Mouse (Mus musculus) retina, postnatal 1 day (tissue): ENCODE measurements around the gene Fam213b.
A peak's percentile ranks its signal among the peaks of the same experiment; 100 is the strongest.

Experiments used
- DNase-seq: peaks from one replicate; pipeline ENCODE4 v3.0.0-alpha.2; 2012

The Fam213b gene

GRCm38 (mm10) chr4:154873186-154873585 lies 25.7 kb downstream of the Fam213b start:
- DNase-seq = no peak

GRCm38 (mm10) chr4:154871757-154872251 lies 27.1 kb downstream of the Fam213b start:
- peak; percentile 74 for DNase-seq

DNA sequence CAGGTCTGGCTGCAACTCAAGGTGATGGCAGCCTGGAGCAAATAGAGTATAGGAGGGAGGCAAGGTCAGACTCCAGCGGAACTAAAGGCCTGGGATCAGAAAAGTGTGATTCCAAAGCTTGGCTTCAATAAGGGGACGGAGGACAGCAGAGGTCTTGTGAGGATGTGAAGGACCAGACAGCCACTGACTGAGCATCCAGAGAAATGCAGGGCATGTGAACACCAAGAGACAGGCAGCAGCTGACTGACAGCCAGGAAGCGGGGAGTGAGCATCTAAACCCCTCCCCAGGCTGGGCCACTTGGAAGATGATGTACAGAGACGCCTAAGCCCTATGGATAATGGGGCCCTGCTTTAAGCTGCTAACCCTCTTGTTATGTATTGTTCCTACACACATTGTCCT lies 28.2 kb downstream of the Fam213b start:
- DNase-seq = no peak

DNA sequence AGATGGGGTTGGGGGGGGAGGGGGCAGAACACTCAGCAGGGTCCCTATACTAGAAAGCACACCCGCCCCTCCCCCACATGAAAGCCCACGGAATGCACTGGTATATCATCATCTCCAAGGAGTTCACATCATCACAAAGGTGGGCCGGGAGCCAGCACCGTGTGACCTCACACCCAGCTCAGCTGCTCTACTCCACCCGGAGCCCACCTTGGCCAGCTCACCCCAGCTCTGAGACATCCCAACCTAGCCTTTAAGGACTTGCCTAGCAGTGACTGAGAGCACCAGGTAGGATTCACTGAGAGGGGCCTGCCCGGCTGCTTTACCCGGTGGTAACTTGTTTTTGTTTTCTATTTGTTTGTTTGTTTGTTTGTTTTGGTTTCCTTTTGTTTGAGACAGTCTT lies 29.5 kb downstream of the Fam213b start, which contains the start of gene Mmel1:
Gene Mmel1 (plus strand): TSS at position 146 of the 400 bp plus-strand sequence.
- DNase-seq = no peak

- DNase-seq = no peak
Measured at GRCm38 (mm10) chr4:154867257-154867656, 31.7 kb downstream of the Fam213b start.

GRCm38 (mm10) chr4:154866391-154866790 lies 32.5 kb downstream of the Fam213b start:
- no peak for DNase-seq

DNA sequence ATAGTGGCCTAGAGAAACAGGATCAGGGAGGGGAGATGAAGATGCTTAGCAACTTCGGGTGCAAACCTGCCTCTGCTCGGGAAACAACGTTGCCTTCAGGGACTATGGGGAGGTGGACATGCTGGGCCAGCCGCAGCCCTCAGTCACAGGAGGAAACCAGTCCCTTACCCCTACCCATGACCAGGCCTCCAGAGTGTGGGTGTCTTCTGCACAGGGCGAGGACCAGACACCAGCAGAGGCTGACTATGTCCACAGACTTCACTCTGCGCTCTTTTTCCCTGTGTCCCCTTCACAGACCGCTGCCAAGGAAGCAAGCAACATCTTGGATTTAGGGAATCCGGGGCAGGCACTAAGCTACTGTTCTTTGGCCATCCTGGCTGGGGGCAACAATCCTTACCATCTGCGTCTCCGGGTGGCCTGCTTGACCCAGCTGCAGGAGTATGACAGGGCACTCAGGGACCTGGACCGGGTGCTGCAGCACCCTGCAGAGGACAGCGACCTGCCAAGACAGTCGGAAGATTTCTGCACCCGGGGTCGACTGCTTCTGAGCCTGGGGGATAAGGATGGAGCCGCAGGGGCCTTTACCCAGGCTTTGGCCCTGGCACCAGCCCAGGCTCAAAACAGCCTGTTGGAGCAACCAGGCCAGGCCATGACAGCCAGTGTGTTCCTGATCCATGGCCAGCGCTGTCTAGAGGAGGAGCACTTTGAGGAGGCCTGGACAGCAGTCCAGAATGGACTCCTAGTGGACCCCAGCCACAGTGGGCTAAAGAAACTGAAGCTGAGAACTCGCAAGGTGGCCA lies 33.8 kb downstream of the Fam213b start:
- DNase-seq = no peak

GRCm38 (mm10) chr4:154864271-154864771 lies 34.6 kb downstream of the Fam213b start:
- DNase-seq = peak; percentile 97

GRCm38 (mm10) chr4:154863436-154863935 lies 35.4 kb downstream of the Fam213b start:
- DNase-seq = no peak

DNA sequence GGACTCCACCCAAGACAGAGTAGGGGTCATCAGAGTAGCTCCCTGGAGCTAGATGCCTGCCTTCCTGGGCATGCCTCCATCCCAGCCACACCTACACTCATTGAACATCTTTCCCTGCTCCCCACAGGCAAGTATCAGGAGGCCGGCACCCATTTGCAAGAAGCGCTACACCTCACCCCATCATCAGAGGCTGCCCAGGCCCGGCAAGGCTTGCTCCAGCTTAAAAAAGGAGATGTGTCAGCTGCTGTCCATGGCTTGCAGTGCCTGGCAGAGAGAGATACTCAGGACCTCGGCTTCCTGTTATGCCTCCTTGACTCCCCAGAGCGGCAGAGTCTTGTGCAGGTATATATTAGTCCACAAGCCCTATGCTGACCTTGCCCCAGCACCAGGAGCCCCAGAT lies 37.0 kb downstream of the Fam213b start:
- no peak for DNase-seq

DNA sequence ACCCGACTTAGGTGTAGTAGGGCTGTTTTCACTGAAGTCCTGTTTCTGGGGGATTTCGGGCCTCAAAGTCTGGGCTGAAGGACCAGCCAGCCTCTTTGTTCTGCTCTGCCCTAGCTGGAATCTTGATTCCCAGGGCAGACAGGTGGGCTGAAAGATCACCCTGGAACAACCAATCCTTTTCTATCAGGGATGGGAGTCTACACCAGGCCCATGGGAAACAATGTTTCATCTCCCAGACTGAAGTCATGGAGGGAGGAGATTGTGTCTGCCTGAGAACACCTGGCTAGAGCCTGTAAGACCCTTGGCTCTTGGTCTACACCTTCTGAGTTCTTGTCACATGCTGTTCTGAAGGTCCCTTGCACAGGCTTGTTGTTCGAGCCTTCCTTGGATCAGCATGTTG lies 40.3 kb downstream of the Fam213b start:
- DNase-seq = no peak

GRCm38 (mm10) chr4:154857366-154858240 lies 41.3 kb downstream of the Fam213b start:
- no peak for DNase-seq

GRCm38 (mm10) chr4:154856882-154857281 lies 42.1 kb downstream of the Fam213b start:
- no peak for DNase-seq

- no peak for DNase-seq
Measured at GRCm38 (mm10) chr4:154856480-154856837, 42.5 kb downstream of the Fam213b start.

GRCm38 (mm10) chr4:154855721-154856479 lies 43.0 kb downstream of the Fam213b start:
- DNase-seq = peak; percentile 96

- no peak for DNase-seq
Measured at GRCm38 (mm10) chr4:154854676-154855345, 44.1 kb downstream of the Fam213b start.

DNA sequence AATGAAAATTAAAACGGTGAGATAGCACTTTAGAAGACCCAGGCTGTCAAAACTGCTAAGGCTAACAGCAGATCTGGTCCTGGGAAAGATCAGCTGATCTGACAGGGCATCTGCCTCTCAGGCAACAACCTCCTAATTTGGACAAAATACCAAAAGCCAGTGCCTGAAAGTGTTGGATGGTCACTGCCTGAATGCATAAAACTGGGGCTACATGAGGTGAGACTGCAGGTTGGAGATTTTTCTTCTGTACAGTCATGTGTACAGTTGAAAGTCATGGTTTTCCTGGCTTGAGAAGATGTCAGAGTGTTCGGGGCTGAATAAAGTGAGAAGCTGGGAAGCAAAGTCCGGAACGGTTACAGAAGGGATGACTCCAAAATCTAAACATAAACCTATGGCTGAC lies 45.1 kb downstream of the Fam213b start:
- DNase-seq = no peak

GRCm38 (mm10) chr4:154852696-154853095 lies 46.2 kb downstream of the Fam213b start:
- no peak for DNase-seq
